Mouse (Mus musculus): ENCODE measurements at regions not wholly inside any gene's neighbourhood (a gene's known extent, or its start where the extent isn't known, plus 50 kb on each side); places are given as distances from the start of the nearest gene placed in this dataset.

DNA sequence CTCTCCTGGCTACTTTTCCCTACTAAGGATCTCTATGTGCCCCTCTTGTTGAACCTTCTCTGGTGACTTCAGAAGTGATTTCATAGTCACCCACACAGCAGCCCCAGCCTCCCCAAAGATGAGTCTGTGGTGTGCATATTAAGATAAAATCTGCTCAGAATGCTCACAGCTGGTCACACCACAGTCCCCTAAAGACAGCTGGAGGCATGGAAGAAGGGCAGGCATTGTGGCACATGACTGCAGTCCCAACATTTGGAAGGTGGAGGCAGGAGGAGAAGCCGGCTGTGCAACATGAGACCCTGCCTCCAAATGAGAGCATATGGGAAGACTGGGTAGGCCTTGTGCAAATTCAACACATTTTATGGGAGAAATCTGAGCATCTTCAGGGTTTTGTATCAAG, 70.0 kb upstream of the Cplx2 start:
- WGBS, result 38% methylated on average over 1 of the region's 1 CpGs
- H3K27ac ChIP-seq (ENCODE audit: low read depth, low read length), result no peak overlapping the region
- H3K9ac ChIP-seq (ENCODE audit: low read length), result no peak overlapping the region
- DNase-seq (ENCODE audit: low spot score), result no peak
- H3K4me3 ChIP-seq (ENCODE audit: low read depth, low read length), result no peak overlapping the region
- H3K27me3 ChIP-seq (ENCODE audit: control insufficient read depth, insufficient read depth, low read length), result no peaks in the 10 kb centered on the region
- no peaks in the 10 kb centered on the region for H3K36me3 ChIP-seq (ENCODE audit: control insufficient read depth, insufficient read depth, low read length)
- no peak overlapping the region for H3K4me2 ChIP-seq (ENCODE audit: low read depth)
- ATAC-seq (ENCODE audit: insufficient read depth, low FRiP score, low TSS enrichment), result no peak
- H3K9me3 ChIP-seq (ENCODE audit: control insufficient read depth, low read length), result no peaks in the 10 kb centered on the region
- peaks cover 10% of the 10 kb centered on the region for H3K4me1 ChIP-seq (ENCODE audit: control insufficient read depth, insufficient read depth, low read length)

DNA sequence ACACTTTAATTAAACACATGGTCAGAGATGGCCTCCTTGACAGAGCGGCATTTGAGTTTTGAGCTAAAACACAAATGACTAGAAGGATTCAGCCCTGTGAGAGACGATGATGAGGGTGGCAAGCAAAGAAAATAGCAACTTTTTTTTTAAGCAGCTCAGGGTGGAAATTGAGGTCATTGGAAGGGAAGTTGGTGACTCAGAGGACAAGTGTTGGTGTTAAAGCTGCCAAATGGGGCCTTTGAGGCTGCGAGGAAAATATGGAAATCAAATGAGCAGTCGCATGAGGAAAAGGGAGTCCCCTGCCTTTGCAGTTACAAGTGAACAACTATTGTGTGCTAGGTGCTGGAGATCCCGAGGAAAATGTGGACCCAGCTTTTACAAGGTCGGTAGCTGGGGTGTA, 69.5 kb upstream of the Cplx2 start:
- Histone ChIP-seq H3K4me2 (ENCODE audit: low read depth) (peak overlapping the region; percentile 97), H3K27ac (ENCODE audit: low read depth, low read length) (no peak overlapping the region), H3K27me3 (ENCODE audit: control insufficient read depth, insufficient read depth, low read length) (no peaks in the 10 kb centered on the region), H3K4me3 (ENCODE audit: low read depth, low read length) (no peak overlapping the region), H3K9ac (ENCODE audit: low read length) (peak overlapping the region; percentile 99), H3K4me1 (ENCODE audit: control insufficient read depth, insufficient read depth, low read length) (peaks cover 10% of the 10 kb centered on the region), H3K36me3 (ENCODE audit: control insufficient read depth, insufficient read depth, low read length) (no peaks in the 10 kb centered on the region), H3K9me3 (ENCODE audit: control insufficient read depth, low read length) (no peaks in the 10 kb centered on the region)
- 35% methylated on average over 6 of the region's 6 CpGs for WGBS
- DNase-seq (ENCODE audit: low spot score) (no peak), ATAC-seq (ENCODE audit: insufficient read depth, low FRiP score, low TSS enrichment) (no peak)

GRCm38 (mm10) chr13:54302351-54303070, 68.6 kb upstream of the Cplx2 start:
- 1% methylated on average over 23 of the region's 58 CpGs for whole genome bisulfite sequencing
- Histone ChIP-seq H3K9ac (ENCODE audit: low read length) (peak overlapping the region; percentile 99), H3K4me2 (ENCODE audit: low read depth) (peak overlapping the region; percentile 97), H3K4me3 (ENCODE audit: low read depth, low read length) (peak overlapping the region; percentile 79), H3K4me1 (ENCODE audit: control insufficient read depth, insufficient read depth, low read length) (peaks cover 10% of the 10 kb centered on the region), H3K9me3 (ENCODE audit: control insufficient read depth, low read length) (no peaks in the 10 kb centered on the region), H3K36me3 (ENCODE audit: control insufficient read depth, insufficient read depth, low read length) (no peaks in the 10 kb centered on the region), H3K27me3 (ENCODE audit: control insufficient read depth, insufficient read depth, low read length) (no peaks in the 10 kb centered on the region), H3K27ac (ENCODE audit: low read depth, low read length) (peak overlapping the region; percentile 99)
- ATAC-seq (ENCODE audit: insufficient read depth, low FRiP score, low TSS enrichment) (peak; percentile 54), DNase-seq (ENCODE audit: low spot score) (peak; percentile 73)

- H3K27me3 ChIP-seq (ENCODE audit: control insufficient read depth, insufficient read depth, low read length), result no peaks in the 10 kb centered on the region
- H3K36me3 ChIP-seq (ENCODE audit: control insufficient read depth, insufficient read depth, low read length), result no peaks in the 10 kb centered on the region
- peaks cover 10% of the 10 kb centered on the region for H3K4me1 ChIP-seq (ENCODE audit: control insufficient read depth, insufficient read depth, low read length)
- H3K4me3 ChIP-seq (ENCODE audit: low read depth, low read length), result peak overlapping the region; percentile 79
- no peaks in the 10 kb centered on the region for H3K9me3 ChIP-seq (ENCODE audit: control insufficient read depth, low read length)
- DNase-seq (ENCODE audit: low spot score) (peak; percentile 84), ATAC-seq (ENCODE audit: insufficient read depth, low FRiP score, low TSS enrichment) (peak; percentile 81)
- H3K27ac ChIP-seq (ENCODE audit: low read depth, low read length), result peak overlapping the region; percentile 99
- H3K4me2 ChIP-seq (ENCODE audit: low read depth), result peak overlapping the region; percentile 97
- WGBS, result 0% methylated on average over 52 of the region's 54 CpGs
- peak overlapping the region; percentile 99 for H3K9ac ChIP-seq (ENCODE audit: low read length)
Observed at GRCm38 (mm10) chr13:54303071-54303924, 67.9 kb upstream of the Cplx2 start.

GRCm38 (mm10) chr13:54304251-54304650, 66.9 kb upstream of the Cplx2 start:
- peaks cover 10% of the 10 kb centered on the region for H3K4me1 ChIP-seq (ENCODE audit: control insufficient read depth, insufficient read depth, low read length)
- WGBS, result 55% methylated on average over 5 of the region's 5 CpGs
- no peak overlapping the region; the same call in none of the 2 replicates for H3K9ac ChIP-seq (ENCODE audit: low read length)
- DNase-seq (ENCODE audit: low spot score) (peak; percentile 16), ATAC-seq (ENCODE audit: insufficient read depth, low FRiP score, low TSS enrichment) (no peak)
- H3K4me3 ChIP-seq (ENCODE audit: low read depth, low read length), result no peak overlapping the region
- H3K27ac ChIP-seq (ENCODE audit: low read depth, low read length), result peak overlapping the region; percentile 99; the same call in 1 of the 2 replicates
- H3K27me3 ChIP-seq (ENCODE audit: control insufficient read depth, insufficient read depth, low read length), result no peaks in the 10 kb centered on the region
- H3K9me3 ChIP-seq (ENCODE audit: control insufficient read depth, low read length), result no peaks in the 10 kb centered on the region
- peak overlapping the region; percentile 97; the same call in 1 of the 2 replicates for H3K4me2 ChIP-seq (ENCODE audit: low read depth)
- H3K36me3 ChIP-seq (ENCODE audit: control insufficient read depth, insufficient read depth, low read length), result no peaks in the 10 kb centered on the region

- H3K9ac ChIP-seq (ENCODE audit: low read length), result no peak overlapping the region
- no peaks in the 10 kb centered on the region for H3K9me3 ChIP-seq (ENCODE audit: control insufficient read depth, low read length)
- H3K4me2 ChIP-seq (ENCODE audit: low read depth), result no peak overlapping the region
- no peaks in the 10 kb centered on the region for H3K27me3 ChIP-seq (ENCODE audit: control insufficient read depth, insufficient read depth, low read length)
- WGBS, result 54% methylated on average over 2 of the region's 2 CpGs
- ATAC-seq (ENCODE audit: insufficient read depth, low FRiP score, low TSS enrichment) (no peak), DNase-seq (ENCODE audit: low spot score) (no peak)
- peaks cover 3% of the 10 kb centered on the region for H3K4me1 ChIP-seq (ENCODE audit: control insufficient read depth, insufficient read depth, low read length)
- H3K36me3 ChIP-seq (ENCODE audit: control insufficient read depth, insufficient read depth, low read length), result no peaks in the 10 kb centered on the region
- no peak overlapping the region for H3K4me3 ChIP-seq (ENCODE audit: low read depth, low read length)
- H3K27ac ChIP-seq (ENCODE audit: low read depth, low read length), result no peak overlapping the region
Observed at GRCm38 (mm10) chr13:54308591-54308990, 62.6 kb upstream of the Cplx2 start.

DNA sequence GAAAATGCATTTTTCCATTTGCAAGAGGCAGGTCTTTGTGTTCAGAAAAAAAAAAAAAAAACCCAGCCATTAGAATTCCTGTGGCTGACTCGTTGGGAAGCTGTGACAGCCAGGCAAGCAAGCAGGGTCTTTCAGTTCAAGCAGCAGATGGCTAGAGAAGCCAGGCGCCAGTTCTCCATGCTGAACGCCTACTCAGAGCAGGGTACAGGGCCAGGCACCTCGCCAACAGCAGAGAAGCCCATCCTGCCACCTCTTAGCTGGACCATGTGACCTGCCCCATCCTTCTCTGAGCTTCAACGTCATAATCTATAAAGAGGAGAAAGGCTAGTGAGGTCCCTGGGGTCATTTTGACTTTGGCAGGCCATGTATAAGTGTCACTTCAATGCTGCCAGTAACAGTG, 61.8 kb upstream of the Cplx2 start:
- Histone ChIP-seq H3K27me3 (ENCODE audit: control insufficient read depth, insufficient read depth, low read length) (no peaks in the 10 kb centered on the region), H3K4me2 (ENCODE audit: low read depth) (no peak overlapping the region), H3K9me3 (ENCODE audit: control insufficient read depth, low read length) (no peaks in the 10 kb centered on the region), H3K9ac (ENCODE audit: low read length) (no peak overlapping the region), H3K27ac (ENCODE audit: low read depth, low read length) (0 out of 2 replicates have a peak overlapping the region, but pooled peaks have one; percentile 27), H3K4me1 (ENCODE audit: control insufficient read depth, insufficient read depth, low read length) (peaks cover 5% of the 10 kb centered on the region), H3K4me3 (ENCODE audit: low read depth, low read length) (no peak overlapping the region), H3K36me3 (ENCODE audit: control insufficient read depth, insufficient read depth, low read length) (no peaks in the 10 kb centered on the region)
- WGBS, result 52% methylated on average over 5 of the region's 5 CpGs
- ATAC-seq (ENCODE audit: insufficient read depth, low FRiP score, low TSS enrichment), result no peak
- DNase-seq (ENCODE audit: low spot score), result peak; percentile 29

GRCm38 (mm10) chr13:54310144-54310543, 61.0 kb upstream of the Cplx2 start:
- H3K27ac ChIP-seq (ENCODE audit: low read depth, low read length), result no peak overlapping the region
- ATAC-seq (ENCODE audit: insufficient read depth, low FRiP score, low TSS enrichment) (no peak), DNase-seq (ENCODE audit: low spot score) (no peak)

More at GRCm38 (mm10) chr13:54310144-54310543, 61.0 kb upstream of the Cplx2 start:
- Histone ChIP-seq H3K9ac (ENCODE audit: low read length) (no peak overlapping the region), H3K27me3 (ENCODE audit: control insufficient read depth, insufficient read depth, low read length) (no peaks in the 10 kb centered on the region), H3K4me1 (ENCODE audit: control insufficient read depth, insufficient read depth, low read length) (peaks cover 5% of the 10 kb centered on the region; the same call in 1 of the 2 replicates), H3K4me3 (ENCODE audit: low read depth, low read length) (no peak overlapping the region), H3K9me3 (ENCODE audit: control insufficient read depth, low read length) (no peaks in the 10 kb centered on the region), H3K36me3 (ENCODE audit: control insufficient read depth, insufficient read depth, low read length) (no peaks in the 10 kb centered on the region), H3K4me2 (ENCODE audit: low read depth) (no peak overlapping the region)
- 51% methylated on average over 4 of the region's 4 CpGs for WGBS
